Mouse (Mus musculus) spleen, postnatal 10 days (tissue): ENCODE results near the gene Olfr1423.
"Not testable (repeated sequence)": the region's sequence is repeated elsewhere in the genome, so short reads cannot be mapped to it uniquely, and the experiment has no call there.

ENCODE experiments used
- DNase-seq, 2 experiments: peaks; one replicate each; pipeline ENCODE4 v3.0.0; 2021 to 2022; ENCODE audit warnings: low spot score in 2 of 2

Olfr1423 gene

DNA sequence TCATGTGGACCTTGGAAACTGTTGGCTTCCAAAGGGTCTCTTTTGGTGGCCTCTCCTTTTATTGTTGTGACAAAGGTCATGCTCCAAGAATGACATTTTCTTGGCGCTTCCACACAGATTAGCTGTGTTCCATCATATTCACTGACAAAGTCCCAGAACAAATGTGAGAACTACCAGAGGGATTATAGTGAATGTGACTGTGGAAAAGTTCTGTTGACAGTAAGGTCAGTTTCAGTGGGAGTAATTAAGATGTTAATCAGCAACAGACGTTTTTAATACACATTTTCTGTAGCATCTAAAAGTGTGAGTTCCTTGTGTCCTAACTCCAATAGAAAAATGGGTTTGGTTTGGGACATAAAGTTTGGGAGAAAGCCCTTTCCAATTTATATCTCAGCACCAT, at the start of gene Olfr1423:
Gene Olfr1423, minus strand, starts transcription at position 101 of the 400 bp plus-strand sequence.
- DNase-seq = no peak

DNA sequence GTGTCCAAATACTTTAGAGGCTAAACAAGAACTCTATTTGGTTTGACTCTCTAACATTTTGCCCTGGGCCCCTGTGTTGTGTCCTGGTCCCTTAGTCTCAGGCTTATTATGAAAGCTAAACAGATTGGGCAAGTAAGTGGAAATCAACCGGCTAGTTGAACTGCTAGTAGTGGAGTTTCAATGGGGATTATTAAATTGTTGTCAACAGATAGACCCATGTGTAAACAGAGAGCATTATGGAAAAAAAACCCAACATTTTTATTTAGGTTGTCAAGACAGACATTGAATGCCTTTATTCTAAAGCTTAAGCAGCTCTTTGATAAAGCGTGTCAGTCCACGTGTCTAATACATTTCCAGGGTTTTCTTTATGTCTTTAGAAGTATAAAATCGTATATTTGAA, 36.5 kb upstream of the Olfr1423 start, which contains the start of gene Olfr1425:
Gene Olfr1425, minus strand, starts transcription at position 101 of the 400 bp plus-strand sequence.
- not testable (repeated sequence) for DNase-seq

DNA sequence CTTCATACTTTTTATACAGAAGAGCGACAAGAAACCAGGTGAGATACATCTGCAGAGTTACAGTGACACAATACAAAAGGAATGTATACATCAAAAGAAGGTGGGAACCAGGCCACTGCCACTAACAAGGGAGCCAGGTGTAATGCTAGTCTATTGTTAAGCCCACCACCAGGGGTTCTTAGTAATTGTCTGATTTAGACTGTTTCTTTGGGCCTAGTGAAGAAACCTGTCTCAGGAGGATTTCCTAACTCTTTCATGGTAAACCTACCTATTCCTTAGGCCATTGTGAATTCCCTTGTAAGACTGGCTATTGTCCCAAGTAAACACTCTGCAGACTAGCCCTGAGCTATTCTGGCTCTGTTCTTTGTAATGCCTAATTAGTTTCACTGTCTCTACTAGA, 28.4 kb upstream of the Olfr1423 start:
- not testable (repeated sequence) for DNase-seq

DNA sequence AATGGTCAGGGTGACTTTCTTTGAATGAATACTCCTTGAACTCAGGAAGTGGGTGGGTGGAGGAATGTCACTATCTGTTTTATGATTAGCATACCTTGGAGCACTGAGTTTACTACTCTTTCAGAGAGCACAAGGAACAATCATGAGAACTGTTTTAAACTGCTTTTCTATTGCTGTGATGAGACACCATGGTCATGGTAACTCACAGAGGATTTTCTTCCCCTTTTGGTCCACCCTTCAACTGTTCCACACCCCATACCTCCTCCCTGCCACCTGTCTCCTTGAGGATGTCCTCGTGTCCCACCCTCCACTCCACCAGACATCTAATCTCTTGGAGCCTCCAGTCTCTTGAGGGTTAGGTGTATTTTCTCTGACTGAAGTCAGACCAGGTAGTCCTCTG, 26.7 kb upstream of the Olfr1423 start:
- not testable (repeated sequence) for DNase-seq

DNA sequence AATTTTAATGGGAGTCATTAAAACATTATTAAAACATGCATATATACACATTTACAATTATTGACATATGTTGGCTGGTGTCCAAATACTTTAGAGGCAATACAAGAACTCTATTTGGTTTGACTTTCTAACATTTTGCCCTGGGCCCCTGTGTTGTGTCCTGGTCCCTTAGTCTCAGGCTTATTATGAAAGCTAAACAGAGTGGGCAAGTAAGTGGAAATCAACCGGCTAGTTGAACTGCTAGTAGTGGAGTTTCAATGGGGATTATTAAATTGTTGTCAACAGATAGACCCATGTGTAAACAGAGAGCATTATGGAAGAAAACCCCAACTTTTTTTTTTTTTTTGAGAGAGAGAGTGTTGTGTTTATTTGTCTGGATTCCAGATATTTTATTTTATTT, 21.5 kb upstream of the Olfr1423 start, which contains the start of gene Olfr1424:
Gene Olfr1424, minus strand, starts transcription at position 101 of the 400 bp plus-strand sequence.
- DNase-seq = not testable (repeated sequence)

DNA sequence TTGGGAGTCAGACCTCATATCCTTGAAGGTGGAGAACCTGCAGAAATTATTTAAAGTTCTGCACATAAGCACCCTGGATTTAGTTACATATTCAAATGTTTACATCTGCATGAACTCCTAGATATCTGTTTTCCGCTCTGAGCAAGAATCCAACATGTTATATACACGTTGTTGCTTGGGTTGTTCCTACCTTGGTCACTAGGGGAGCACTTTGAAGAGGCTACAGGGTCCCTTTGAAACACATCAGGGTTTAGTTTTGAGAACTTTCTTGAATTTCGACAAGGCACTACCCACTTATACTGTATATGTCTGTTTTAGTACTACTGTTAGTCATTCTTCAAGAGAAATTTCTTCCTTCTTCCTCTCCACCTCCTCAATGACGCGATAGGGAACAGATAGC, 2.0 kb upstream of the Olfr1423 start:
- DNase-seq = no peak

DNA sequence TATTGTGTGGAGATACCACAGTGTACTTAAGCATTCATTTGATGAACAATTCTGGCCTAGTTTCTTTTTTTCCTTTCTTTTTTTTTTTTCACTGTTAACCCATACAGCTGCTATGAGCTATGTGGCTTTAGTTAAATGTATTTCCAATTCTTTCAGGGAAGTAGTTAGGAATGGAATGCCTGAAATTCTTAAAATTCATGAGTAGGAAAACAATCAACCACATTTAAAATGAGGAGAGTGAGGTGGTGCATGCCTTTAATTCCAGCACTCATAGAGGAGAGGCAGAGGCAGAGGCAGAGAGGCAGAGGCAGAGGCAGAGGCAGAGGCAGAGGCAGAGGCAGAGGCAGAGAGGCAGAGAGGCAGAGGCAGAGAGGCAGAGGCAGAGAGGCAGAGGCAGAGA, 3.4 kb downstream of the Olfr1423 start:
- no peak for DNase-seq

DNA sequence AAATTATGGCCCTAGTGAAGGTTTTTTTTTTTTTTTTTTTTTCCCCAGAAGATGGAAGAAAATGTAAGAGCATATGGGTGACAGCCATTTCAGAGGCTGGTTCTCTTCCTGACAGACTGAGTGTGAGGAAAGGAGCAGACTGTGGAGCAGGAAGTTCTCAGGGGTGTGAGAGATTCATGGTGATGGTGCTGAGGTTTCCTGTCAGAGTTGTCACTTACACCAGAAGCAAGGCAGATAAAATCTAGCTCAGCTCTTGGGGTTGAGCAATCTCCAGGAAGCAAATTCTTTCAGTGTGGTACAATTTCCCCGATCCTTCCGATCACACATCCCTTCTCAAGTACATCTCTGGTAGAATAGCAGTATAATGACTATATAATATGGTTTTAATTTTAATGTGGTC, 14.5 kb downstream of the Olfr1423 start:
- DNase-seq = no peak

DNA sequence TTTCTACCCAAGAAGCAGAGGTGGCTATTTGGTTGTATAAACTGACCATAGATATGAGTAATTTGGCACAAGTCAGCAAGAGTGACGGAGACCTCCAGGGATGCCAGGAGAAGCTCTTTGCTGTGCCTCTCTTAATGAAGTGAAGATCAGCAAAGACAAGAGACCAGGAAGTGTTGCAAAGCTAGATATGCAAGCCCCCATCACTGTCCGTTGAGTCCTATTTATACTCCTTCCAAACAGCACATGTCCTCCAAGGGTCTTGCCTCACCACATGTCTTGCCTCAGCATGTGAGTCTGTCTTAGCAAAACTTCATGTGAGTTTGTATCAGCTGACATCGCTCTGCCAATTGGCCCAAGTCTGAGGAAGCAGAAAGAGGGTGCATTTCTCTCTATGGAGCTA, 15.8 kb downstream of the Olfr1423 start:
- DNase-seq = no peak

DNA sequence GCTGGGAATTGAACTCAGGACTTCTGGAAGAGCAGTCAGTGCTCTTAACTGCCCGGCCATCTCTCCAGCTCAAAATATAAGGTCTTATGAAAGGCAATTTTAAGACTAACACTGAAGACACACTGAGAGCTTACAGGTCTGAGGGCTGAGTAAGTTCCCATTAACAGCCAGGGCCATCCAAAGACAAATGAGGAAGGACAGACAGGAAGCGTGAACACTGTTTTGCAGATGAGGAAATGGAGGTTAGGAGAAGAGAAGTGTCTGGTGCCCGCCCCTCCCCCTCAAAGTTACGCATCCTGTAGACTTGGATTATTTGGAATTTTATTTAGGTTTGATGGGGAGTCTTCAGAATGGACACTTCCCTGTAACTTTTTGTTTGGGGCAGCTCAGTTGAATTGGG, 17.0 kb downstream of the Olfr1423 start:
- DNase-seq = no peak

DNA sequence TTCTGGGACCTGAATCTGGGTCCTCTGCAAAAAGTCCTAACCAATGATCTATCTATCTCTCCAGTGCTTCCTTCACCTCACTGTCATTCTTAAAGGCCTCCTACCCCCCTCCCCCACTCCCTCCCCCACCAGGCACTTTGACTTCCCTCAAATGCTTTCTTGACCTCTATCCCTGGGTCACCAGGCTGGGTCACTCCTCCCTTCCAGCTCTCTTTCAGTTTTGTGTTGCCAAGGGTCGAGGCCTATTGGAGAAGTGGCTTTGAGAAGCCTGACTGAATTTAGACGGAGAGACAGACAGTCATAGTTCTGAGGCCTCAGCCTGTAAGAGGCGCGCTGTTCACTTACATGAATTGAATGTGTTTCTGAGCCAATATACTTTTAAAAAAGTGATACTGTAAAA, 24.9 kb downstream of the Olfr1423 start:
- DNase-seq = no peak

DNA sequence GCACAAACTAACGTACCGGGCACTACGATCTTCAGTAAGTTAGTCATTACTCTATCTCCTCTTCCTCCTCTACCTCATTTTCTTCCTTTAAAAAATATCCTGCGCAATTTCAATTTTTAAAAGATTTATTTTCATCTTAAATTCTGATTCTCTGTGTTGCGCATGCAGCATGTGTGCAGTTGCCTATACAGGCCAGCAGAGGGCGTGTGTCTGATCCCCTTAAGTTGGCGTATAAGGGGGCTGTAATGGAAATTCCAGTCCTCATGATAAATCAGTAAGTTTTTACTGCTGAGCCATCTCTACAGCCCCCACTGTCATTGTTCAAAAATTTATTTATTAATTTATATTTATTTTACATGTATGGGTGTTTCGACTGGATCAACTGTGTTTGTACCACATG, 25.4 kb downstream of the Olfr1423 start:
- no peak for DNase-seq

DNA sequence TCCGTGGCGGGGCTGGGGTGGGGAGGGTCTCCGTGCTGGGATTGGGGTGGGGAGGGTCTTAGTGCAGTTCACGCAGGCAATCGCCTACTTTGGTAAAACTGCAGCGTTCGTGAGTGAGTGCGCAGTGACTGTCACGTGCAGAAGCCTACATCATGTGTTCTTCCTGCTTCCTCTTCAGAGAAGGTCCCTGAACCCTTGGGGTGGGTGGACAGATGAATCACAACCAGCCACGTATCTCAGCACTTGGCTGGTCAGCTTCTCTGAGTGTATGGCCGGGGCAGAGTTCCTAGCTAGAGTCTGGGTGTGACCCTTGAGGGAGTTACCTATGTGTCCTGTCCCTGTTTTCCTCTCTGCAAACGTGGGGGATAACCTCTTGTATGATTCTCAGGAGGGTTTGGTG, 27.9 kb downstream of the Olfr1423 start:
- DNase-seq = peak; percentile 31 to 56

DNA sequence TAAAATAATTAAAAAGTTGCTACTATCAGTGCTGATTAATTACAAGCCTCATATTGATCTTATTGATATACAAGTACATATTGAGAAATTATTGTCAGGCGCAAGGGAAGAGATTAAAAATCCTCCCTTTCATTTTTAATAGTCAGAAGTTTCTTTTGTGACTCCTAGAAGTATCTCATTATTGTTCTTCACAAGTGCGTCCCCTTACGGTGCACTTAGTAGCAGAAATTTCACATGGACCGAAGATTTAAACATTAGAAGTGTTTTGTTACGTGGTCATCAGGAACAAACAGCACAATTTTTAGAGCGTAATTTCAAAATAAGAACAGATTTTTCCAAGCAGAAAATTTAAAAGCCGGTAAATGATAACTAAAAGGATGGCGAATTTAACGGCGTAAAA, 28.5 kb downstream of the Olfr1423 start:
- no peak for DNase-seq

DNA sequence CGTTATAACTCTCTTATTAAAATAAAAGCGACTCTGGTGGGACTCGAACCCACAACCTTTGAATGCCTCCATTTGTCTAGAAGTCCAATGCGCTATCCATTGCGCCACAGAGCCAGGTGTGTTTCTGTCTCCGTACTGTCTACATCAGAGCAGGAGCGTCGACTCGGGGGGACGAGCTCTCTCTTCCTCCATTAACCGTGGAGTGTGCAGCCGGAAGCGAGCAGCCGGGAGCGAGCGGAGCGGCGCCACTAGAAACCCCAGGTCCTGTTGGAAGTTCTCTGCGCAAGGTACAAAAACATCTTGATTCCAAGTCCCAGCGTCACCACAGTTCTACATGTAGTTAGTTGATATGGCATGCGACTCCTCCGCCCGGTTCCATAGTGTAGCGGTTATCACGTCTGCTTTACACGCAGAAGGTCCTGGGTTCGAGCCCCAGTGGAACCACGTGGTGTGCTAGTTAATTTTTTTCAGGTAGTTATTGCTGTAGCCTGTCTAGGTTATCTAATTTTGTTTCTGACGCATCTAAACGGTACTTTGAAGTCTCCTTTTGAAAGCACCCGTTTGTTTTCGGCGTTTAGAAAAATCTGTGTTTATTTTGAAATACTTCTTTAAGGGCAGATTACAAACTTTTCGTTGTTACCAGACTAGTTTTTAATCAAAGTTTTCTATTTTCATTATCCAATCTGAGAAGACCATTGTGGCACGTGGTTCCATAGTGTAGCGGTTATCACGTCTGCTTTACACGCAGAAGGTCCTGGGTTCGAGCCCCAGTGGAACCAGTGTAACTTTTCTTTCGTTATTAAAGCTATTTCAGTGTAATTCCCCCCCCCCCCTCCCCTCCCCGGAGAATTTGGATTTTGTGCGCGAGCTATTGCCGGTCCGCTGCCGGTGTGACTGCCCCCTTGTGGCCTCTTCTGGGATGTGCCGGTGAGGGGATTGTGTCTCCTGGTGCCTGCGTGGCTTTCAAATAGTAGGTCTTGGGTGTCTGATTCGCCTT, 29.3 kb downstream of the Olfr1423 start:
- DNase-seq = peak; percentile 82 to 89

DNA sequence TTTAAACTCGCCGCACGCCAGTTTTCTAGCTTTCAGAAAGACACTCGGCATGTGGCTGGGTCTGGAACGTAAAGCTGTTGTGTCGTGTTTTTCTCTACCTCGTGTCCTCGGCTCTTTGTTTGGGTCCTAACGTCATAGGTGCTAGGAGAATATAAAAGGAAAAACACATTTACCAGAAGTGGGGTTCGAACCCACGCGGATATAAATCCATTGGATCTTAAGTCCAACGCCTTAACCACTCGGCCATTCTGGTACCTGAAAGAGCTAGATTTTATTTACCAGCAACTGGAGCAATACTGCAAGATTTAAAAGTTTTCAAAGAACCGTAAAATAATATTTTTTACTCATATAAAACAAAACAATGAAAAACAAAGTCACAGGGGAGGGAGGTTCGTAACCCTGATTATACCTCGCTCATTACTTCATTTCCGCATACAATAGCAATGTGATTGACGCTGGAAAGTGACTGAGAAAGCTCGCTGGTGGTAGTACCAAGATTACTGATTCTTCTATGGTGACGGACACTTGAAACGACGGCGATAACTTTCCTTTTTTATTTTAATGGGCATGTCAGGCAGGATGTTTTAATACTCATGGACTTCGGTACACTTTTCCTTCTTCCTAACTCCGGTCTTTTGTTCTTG, 30.1 kb downstream of the Olfr1423 start:
- DNase-seq = peak; percentile 64 to 75

DNA sequence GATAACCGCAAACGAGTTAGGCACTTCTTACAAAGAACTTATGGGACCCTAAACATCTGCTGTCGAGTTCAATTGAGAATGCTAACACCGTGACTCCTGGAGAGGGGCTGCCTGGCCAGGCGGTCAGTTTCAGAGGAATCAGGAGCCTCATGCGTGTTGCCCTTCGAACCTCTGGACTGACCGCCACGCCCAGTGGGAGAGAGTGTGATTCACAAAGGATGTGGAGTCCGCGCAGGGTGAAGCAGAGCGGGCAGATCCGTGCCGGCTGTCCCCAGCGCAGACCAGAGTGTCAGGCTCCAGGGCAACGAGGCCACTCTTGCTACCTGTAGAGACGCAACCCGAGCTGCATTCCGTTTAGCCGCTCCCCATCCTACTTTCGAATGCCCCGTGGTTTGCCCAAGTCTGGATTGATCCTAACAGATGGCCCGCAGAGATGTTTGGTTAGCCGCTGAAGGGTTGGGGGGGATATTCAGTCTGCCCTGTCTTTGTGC, 30.8 kb downstream of the Olfr1423 start:
- peak; percentile 53 to 68 for DNase-seq

DNA sequence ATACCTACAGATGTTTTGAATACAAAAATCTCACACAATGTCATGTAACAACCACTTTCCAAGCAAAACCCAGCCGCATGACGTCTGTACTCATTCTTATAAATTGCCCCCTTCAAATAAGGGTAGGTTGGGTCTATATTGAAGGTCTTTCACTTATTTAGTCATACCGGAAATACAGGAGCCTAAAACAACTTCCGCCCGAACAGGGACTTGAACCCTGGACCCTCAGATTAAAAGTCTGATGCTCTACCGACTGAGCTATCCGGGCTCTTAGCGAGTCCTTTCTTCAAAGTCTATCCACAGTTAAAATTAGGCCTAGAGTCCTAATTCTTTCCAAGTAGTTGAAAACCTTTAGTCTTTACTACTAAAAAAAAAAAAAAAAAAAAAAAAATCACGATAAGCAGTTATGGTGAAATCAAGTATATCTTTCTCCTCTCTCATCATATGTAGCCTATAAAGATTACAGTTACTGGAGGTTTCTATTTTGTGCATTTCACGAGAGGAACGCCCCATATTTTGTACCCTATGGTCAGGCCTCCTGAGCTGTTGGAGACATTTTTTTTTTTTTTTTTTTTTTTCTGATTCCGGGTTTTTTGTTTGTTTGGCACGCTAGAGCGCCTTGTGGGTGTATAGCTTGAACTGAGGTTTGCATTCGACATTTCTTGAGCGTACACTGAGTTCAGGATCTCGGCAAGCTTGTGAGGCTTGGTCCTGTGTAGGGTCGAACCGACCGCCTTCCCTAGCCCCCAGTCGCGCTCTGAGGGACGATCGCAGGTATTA, 31.4 kb downstream of the Olfr1423 start:
- DNase-seq = peak; percentile 40 to 72

DNA sequence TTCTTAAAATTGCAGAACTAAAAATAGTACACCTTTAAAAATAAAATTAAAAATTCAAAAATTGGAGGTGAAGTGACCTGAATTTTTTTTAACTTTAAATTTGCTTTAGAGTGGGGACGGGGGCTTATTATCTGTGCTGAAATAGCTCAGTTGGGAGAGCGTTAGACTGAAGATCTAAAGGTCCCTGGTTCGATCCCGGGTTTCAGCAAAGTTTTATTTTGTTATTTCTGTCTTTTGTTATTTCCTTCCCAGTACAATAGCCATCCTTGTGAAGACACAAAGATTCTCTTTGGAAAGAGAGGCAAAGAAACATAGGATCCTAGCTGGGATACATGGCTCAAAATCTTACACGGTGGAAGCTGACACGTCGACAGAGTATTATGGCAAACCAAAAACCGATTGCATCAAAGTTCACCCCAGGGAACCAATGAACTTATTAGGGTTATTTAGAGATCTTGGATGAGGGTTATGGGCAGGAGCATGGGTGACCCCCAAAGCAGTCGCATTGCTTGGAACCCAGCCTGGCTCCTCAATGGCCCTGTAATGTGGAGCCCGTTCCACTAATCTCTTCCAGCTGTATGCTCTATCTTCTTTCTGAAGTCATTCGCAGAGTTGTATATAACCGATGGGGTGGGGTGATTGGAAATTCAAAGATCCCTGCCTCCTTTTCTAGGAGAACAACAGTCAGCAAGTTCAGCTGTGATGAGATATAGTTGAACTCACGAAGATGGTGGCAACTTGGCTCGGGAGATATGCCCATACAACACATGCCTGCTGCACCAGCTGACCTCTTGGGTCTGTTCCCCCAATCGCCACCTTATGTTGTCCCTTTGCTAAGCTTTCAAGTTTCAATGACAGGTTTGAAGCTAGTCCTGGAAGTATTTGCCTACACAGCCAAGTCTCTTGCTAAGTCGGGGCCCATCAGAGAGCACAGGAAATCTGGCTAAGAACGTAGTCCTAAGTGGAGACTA, 32.4 kb downstream of the Olfr1423 start:
- peak in 1 of 2 experiments; percentile 14 for DNase-seq

DNA sequence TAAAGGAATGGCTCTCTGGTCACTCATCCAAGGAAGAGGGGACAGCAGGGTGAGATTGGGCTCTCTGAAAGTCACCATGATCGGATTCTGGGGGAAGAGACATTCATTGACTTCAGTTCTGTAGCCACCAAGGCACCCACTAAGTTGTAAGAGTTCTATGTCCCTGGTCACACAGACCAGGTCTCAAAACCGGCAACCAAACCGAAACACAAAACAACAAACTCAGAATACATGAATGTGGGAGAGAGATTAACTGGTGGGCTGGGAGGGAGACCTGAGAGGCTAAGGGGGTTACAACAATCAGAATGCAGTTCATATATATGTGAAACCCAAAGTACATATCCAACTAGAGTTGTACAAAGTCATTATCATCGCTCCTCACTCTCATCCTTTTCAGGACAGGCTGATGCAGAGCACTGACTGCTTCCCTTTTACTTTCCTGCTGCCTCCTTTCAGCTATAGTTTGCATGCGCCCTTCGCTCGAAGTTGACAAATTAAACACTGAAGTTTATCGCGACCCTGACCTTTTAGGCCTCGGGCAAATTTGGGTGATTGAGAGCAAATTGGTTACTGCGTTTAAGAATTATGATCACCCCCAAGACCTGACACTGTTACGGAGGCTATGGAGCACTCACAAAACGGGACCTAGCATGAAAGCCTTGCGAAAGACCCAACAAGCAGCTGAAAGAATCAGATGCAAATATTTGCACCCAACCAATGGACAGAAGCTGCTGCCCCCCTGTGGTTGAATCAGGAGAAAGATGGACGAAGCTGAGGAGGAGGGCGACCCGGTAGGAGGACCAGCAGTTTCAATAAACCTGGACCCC, 33.8 kb downstream of the Olfr1423 start:
- DNase-seq = peak; percentile 50 to 75
